In the genomic region with DNA sequence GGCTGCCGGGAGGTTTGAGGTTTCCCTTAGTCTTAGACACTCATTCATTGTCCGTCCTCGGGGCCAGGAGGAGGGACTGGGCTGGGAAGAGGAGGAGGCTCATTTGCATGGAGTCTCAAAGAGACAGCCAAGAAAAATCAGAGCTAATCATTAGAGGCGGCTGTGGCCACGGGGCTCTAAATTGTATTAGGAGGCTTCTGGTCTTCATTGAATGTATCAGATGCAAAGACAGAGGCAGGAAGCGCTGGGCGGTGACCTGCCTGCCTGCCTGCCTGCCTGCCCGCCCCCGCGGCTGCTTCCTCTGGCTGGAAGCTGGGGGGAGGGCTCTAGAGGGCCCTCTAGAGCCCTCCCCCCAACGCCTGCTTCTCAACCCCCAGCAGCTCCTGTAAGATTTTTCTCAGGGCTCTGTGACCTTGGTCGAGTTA, we compare ENCODE assay signal across 9 mouse cellular contexts. TPM values are rescaled to one million over a fixed set of nuclear protein-coding genes. Genes with fewer than 3 reads are reported as not detected.
DNase-seq lines count a peak whose midpoint lies in the region; ATAC-seq and TF ChIP-seq lines count a peak whose summit lies in the region.
"Had no signal": no experiment of that assay in that cellular context is flagged by ENCODE, and none has a peak within 500 bp of the region (broad histone marks: within the 10 kb centered on the region; RNA-seq: fewer than 3 reads in every experiment).

No protein-coding gene starts in this region.

- intact Hi-C loops in left cerebral cortex, postnatal 10 days (cut with DNase I) = no loop called here

- no peak overlapping the region for H3K4me3 ChIP-seq in hindbrain, postnatal 0 days (ENCODE audit: low read length)
- H3K4me3 ChIP-seq in liver, embryonic 13.5 days (replicated peaks) = no peak overlapping the region

- no peak for TF ChIP-seq CTCF in hindbrain, postnatal 0 days (IDR thresholded peaks at IDR 0.05; ENCODE audit: low read depth)

- H3K9ac ChIP-seq in hindbrain, postnatal 0 days (replicated peaks; ENCODE audit: low read length) = no peak overlapping the region
- no peak overlapping the region for H3K9ac ChIP-seq in liver, embryonic 13.5 days

- WGBS in hindbrain, postnatal 0 days = 3% methylated on average over 12 of the region's 12 CpGs
- WGBS in liver, embryonic 13.5 days (ENCODE audit: insufficient replicate concordance) = 1% methylated on average over 12 of the region's 12 CpGs

- ATAC-seq in hindbrain, postnatal 0 days = 0 out of 2 replicates have a peak, but pooled peaks have one; percentile 13
- ATAC-seq in liver, embryonic 13.5 days (ENCODE audit: low read depth) = no peak

- H3K27me3 ChIP-seq in hindbrain, postnatal 0 days (ENCODE audit: insufficient read depth, low read length) = no peaks in the 10 kb centered on the region
- H3K27me3 ChIP-seq in liver, embryonic 13.5 days = peaks cover 45% of the 10 kb centered on the region

- DNase-seq in adrenal gland, postnatal 14 days = peak; percentile 64
- no peak for DNase-seq in adrenal gland, adult 18-20 months (ENCODE audit: low spot score in 2 of 2)
- DNase-seq in adrenal gland, postnatal 25 days = peak; percentile 35
- peak; percentile 38 for DNase-seq in hindbrain, postnatal 0 days (ENCODE audit: low spot score)
- no peak for DNase-seq in liver, embryonic 13.5 days
- peak; percentile 59 for DNase-seq in thymus, postnatal 25 days
- no peak for DNase-seq in left cerebral cortex, postnatal 10 days (ENCODE audit: extremely low spot score in 1 of 2, low spot score in 2 of 2)
- no peak for DNase-seq in left cerebral cortex, adult 18-20 months (ENCODE audit: low spot score in 2 of 2)

- no peaks in the 10 kb centered on the region for H3K9me3 ChIP-seq in hindbrain, postnatal 0 days (ENCODE audit: low read length)
- no peaks in the 10 kb centered on the region for H3K9me3 ChIP-seq in liver, embryonic 13.5 days (replicated peaks)

- H3K36me3 ChIP-seq in hindbrain, postnatal 0 days (ENCODE audit: insufficient read depth, low read length) = no peaks in the 10 kb centered on the region
- no peaks in the 10 kb centered on the region for H3K36me3 ChIP-seq in liver, embryonic 13.5 days

- H3K4me1 ChIP-seq in hindbrain, postnatal 0 days (ENCODE audit: insufficient read depth, low read length) = peaks cover 11% of the 10 kb centered on the region; the same call in 1 of the 2 replicates
- H3K4me1 ChIP-seq in liver, embryonic 13.5 days (replicated peaks) = peaks cover 6% of the 10 kb centered on the region; the same call in 1 of the 2 replicates

- peak overlapping the region; percentile 42; the same call in 1 of the 2 replicates for H3K27ac ChIP-seq in hindbrain, postnatal 0 days
- H3K27ac ChIP-seq in liver, embryonic 13.5 days = no peak overlapping the region

- H3K4me2 ChIP-seq in hindbrain, postnatal 0 days (ENCODE audit: low read depth, low read length) = no peak overlapping the region
- H3K4me2 ChIP-seq in liver, embryonic 13.5 days = peak overlapping the region; percentile 30; the same call in 1 of the 2 replicates

RNA-seq across cellular contexts. Expression of a gene that starts 23.2 kb away (rescaled TPM):
- total RNA-seq in adrenal gland, postnatal 14 days (2021) = 1.2 and 1.4 TPM in 2 replicates
- 10 to 100 TPM in 1 of 2 experiments, under 1 TPM in 1; 0.10 to 19.6 TPM for total RNA-seq in adrenal gland, adult 18-20 months (2021)
- total RNA-seq in adrenal gland, postnatal 25 days (2021) = 16.4 and 17.0 TPM in 2 replicates
- 26.0 and 45.1 TPM in 2 replicates for total RNA-seq in hindbrain, postnatal 0 days (2014; rRNA removed)
- 2.3 and 3.3 TPM in 2 replicates for polyA plus RNA-seq in hindbrain, postnatal 0 days (2015; fragmentation: Nextera tagmentation; extraction: Ambion mirVana)
- polyA plus RNA-seq in liver, embryonic 13.5 days (2015; fragmentation: Nextera tagmentation; extraction: Ambion mirVana) = 0.03 and 0.06 TPM in 2 replicates
- 10 to 100 TPM; 40.4 to 48.8 TPM for total RNA-seq in left cerebral cortex, postnatal 10 days (2021)
- 10 to 100 TPM; 32.3 to 36.1 TPM for total RNA-seq in left cerebral cortex, adult 18-20 months (2021)
- total RNA-seq: hematopoietic stem cell, adult 5-6 weeks had no signal

Comparison
In these comparisons a context has a peak if more than half of its experiments do, and no peak if none do; other contexts are left out.
1. DNase-seq: peak in adrenal gland, postnatal 14 days (single experiment), adrenal gland, postnatal 25 days (single experiment), hindbrain, postnatal 0 days (single experiment) and thymus, postnatal 25 days (single experiment); none in adrenal gland, adult 18-20 months (0 of 2), liver, embryonic 13.5 days (single experiment), left cerebral cortex, postnatal 10 days (0 of 2) and left cerebral cortex, adult 18-20 months (0 of 2).